Mouse (Mus musculus) bone marrow macrophage, adult 2 months (primary cell): Measurements from ENCODE around the gene Trit1.

Experiments
- CTCF ChIP-seq: IDR thresholded peaks from 2 replicates; pipeline ENCODE4 v1.5.1; 2012; ENCODE audit warnings: low read depth, mild to moderate bottlenecking, low read length, moderate library complexity
- POLR2A ChIP-seq: IDR thresholded peaks from 2 replicates; pipeline ENCODE4 v1.6.1; 2012; ENCODE audit warnings: mild to moderate bottlenecking, low read depth, low read length, borderline replicate concordance

DNA sequence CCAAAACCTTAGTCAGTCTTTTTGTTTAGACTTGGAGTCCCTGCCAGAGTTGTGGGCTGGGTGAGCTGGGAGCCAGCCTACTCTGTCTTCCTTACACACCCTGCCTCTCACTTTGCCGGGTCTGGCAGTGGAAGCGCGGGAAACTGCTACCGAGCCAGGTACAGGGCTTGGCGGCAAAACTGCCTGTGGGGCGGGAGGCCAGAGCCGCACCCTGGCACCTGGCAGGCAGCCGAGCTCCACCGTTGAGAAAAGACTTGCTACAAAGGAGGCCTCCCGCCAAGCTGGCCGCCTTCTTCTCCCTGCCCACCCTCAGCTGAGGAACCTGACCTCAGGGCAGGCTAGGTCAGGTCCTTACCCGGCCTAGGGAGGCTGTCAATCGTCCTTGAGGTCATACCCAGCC, 64.4 kb downstream of the Trit1 start:
- TF ChIP-seq CTCF: no peak
- TF ChIP-seq POLR2A: no peak
